ENCODE assay signal across 8 mouse cellular contexts in genomic region chr1:37477928-37478327, GRCm38 (mm10). TPM values are rescaled to one million over a fixed set of nuclear protein-coding genes. Genes with fewer than 3 reads are reported as not detected.
DNase-seq lines count a peak whose midpoint lies in the region; ATAC-seq and TF ChIP-seq lines count a peak whose summit lies in the region.
"Had no signal": no experiment of that assay in that cellular context is flagged by ENCODE, and none has a peak within 500 bp of the region (broad histone marks: within the 10 kb centered on the region; RNA-seq: fewer than 3 reads in every experiment).

No protein-coding gene starts in this region.

- intact Hi-C loops in gastrocnemius, postnatal 14 days (cut with DNase I; ENCODE audit: low total_unique reads) = loop anchor here (10.0 kb wide), 1 partner anchor 157 kb away; no protein-coding TSS in a partner anchor

- TF ChIP-seq CTCF in hindbrain, postnatal 0 days (IDR thresholded peaks at IDR 0.05; ENCODE audit: low read depth) = no peak
- no peak for TF ChIP-seq CTCF in heart, postnatal 0 days (IDR thresholded peaks at IDR 0.05; ENCODE audit: low read depth)
- no peak for TF ChIP-seq CTCF in small intestine, adult 2 months (IDR thresholded peaks at IDR 0.05; ENCODE audit: extremely low read depth, insufficient read length, insufficient replicate concordance, low read depth, low read length)

- H3K27me3 ChIP-seq in hindbrain, postnatal 0 days (ENCODE audit: insufficient read depth, low read length) = no peaks in the 10 kb centered on the region
- H3K27me3 ChIP-seq in hindbrain, embryonic 16.5 days (replicated peaks; ENCODE audit: control insufficient read depth, insufficient read depth, low read length) = no peaks in the 10 kb centered on the region
- no peaks in the 10 kb centered on the region for H3K27me3 ChIP-seq in heart, postnatal 0 days (ENCODE audit: control insufficient read depth, insufficient read depth, low read length)
- H3K27me3 ChIP-seq in small intestine, adult 2 months (ENCODE audit: control insufficient read depth, insufficient read depth, low read length) = no peaks in the 10 kb centered on the region

- ATAC-seq in hindbrain, postnatal 0 days = no peak
- no peak for ATAC-seq in hindbrain, embryonic 16.5 days
- ATAC-seq in heart, postnatal 0 days (ENCODE audit: insufficient read depth, low read depth) = no peak

- H3K4me3 ChIP-seq in hindbrain, postnatal 0 days (ENCODE audit: low read length) = no peak overlapping the region
- H3K4me3 ChIP-seq in hindbrain, embryonic 16.5 days (ENCODE audit: low read length) = no peak overlapping the region
- H3K4me3 ChIP-seq in heart, postnatal 0 days (ENCODE audit: low read depth, low read length) = peak overlapping the region; percentile 26
- H3K4me3 ChIP-seq in small intestine, adult 2 months (ENCODE audit: low read depth, low read length) = peak overlapping the region; percentile 23; the same call in 1 of the 2 replicates
- H3K4me3 ChIP-seq: myocyte had no signal

- no peaks in the 10 kb centered on the region for H3K36me3 ChIP-seq in hindbrain, postnatal 0 days (ENCODE audit: insufficient read depth, low read length)
- no peaks in the 10 kb centered on the region for H3K36me3 ChIP-seq in hindbrain, embryonic 16.5 days (ENCODE audit: control insufficient read depth, insufficient read depth, low read length)
- no peaks in the 10 kb centered on the region for H3K36me3 ChIP-seq in heart, postnatal 0 days (replicated peaks; ENCODE audit: control insufficient read depth, insufficient read depth, low read length)
- peaks cover 49% of the 10 kb centered on the region for H3K36me3 ChIP-seq in small intestine, adult 2 months (ENCODE audit: control insufficient read depth, insufficient read depth, low read length)

- H3K27ac ChIP-seq in hindbrain, postnatal 0 days = 0 out of 2 replicates have a peak overlapping the region, but pooled peaks have one; percentile 11
- no peak overlapping the region for H3K27ac ChIP-seq in hindbrain, embryonic 16.5 days (ENCODE audit: low read depth, low read length)
- H3K27ac ChIP-seq in heart, postnatal 0 days (ENCODE audit: low read depth) = peak overlapping the region; percentile 51
- peak overlapping the region; percentile 67 for H3K27ac ChIP-seq in small intestine, adult 2 months (ENCODE audit: insufficient read depth, low read depth, low read length)

- WGBS in hindbrain, postnatal 0 days = 49% methylated on average over 5 of the region's 5 CpGs
- 64% methylated on average over 5 of the region's 5 CpGs for WGBS in hindbrain, embryonic 16.5 days
- WGBS in heart, postnatal 0 days = 25% methylated on average over 5 of the region's 5 CpGs
- 56% methylated on average over 5 of the region's 5 CpGs for WGBS in small intestine, adult 2 months

- no peaks in the 10 kb centered on the region for H3K9me3 ChIP-seq in hindbrain, postnatal 0 days (ENCODE audit: low read length)
- H3K9me3 ChIP-seq in hindbrain, embryonic 16.5 days (ENCODE audit: control insufficient read depth, low read length) = no peaks in the 10 kb centered on the region
- H3K9me3 ChIP-seq in heart, postnatal 0 days (replicated peaks; ENCODE audit: control insufficient read depth, low read length) = no peaks in the 10 kb centered on the region

- H3K4me2 ChIP-seq in hindbrain, postnatal 0 days (ENCODE audit: low read depth, low read length) = peak overlapping the region; percentile 22; the same call in 1 of the 2 replicates
- H3K4me2 ChIP-seq in hindbrain, embryonic 16.5 days (ENCODE audit: low read length) = no peak overlapping the region; the same call in 1 of the 2 replicates
- peak overlapping the region; percentile 56 for H3K4me2 ChIP-seq in heart, postnatal 0 days (ENCODE audit: low read depth, low read length)

- H3K4me1 ChIP-seq in hindbrain, postnatal 0 days (ENCODE audit: insufficient read depth, low read length) = no peaks in the 10 kb centered on the region; the same call in 1 of the 2 replicates
- no peaks in the 10 kb centered on the region; the same call in 1 of the 2 replicates for H3K4me1 ChIP-seq in hindbrain, embryonic 16.5 days (ENCODE audit: control insufficient read depth, insufficient read depth, low read depth, low read length)
- peaks cover 8% of the 10 kb centered on the region; the same call in 1 of the 2 replicates for H3K4me1 ChIP-seq in heart, postnatal 0 days (ENCODE audit: control insufficient read depth, insufficient read depth)
- peaks cover 7% of the 10 kb centered on the region for H3K4me1 ChIP-seq in small intestine, adult 2 months (ENCODE audit: control insufficient read depth, insufficient read depth, insufficient read length, low read length)

- DNase-seq in hindbrain, postnatal 0 days (ENCODE audit: low spot score) = no peak
- peak; percentile 63 for DNase-seq in T-cell, adult 2 months (ENCODE audit: low spot score)
- DNase-seq in heart, postnatal 0 days (ENCODE audit: low spot score) = no peak
- no peak for DNase-seq in layer of hippocampus, adult 9-10 months (ENCODE audit: low spot score)
- DNase-seq in gastrocnemius, postnatal 14 days = no peak

- no peak overlapping the region for H3K9ac ChIP-seq in hindbrain, postnatal 0 days (replicated peaks; ENCODE audit: low read length)
- H3K9ac ChIP-seq in hindbrain, embryonic 16.5 days (ENCODE audit: low read depth, low read length) = no peak overlapping the region
- H3K9ac ChIP-seq in heart, postnatal 0 days (replicated peaks; ENCODE audit: low read depth, low read length) = peak overlapping the region; percentile 54

- TF ChIP-seq EP300 in heart, postnatal 0 days (IDR thresholded peaks at IDR 0.05; ENCODE audit: low read depth) = no peak

- TF ChIP-seq POLR2A in small intestine, adult 2 months (IDR thresholded peaks at IDR 0.05; ENCODE audit: low read depth, low read length) = no peak

RNA-seq across cellular contexts. Expression of gene Unc50, which starts 48.0 kb away (rescaled TPM):
- 63.4 and 70.8 TPM in 2 replicates for total RNA-seq in hindbrain, postnatal 0 days (2014; rRNA removed)
- 135 and 138 TPM in 2 replicates for polyA plus RNA-seq in hindbrain, postnatal 0 days (2015; fragmentation: Nextera tagmentation; extraction: Ambion mirVana)
- polyA plus RNA-seq in hindbrain, embryonic 16.5 days (2015; fragmentation: Nextera tagmentation; extraction: Ambion mirVana) = 122 and 127 TPM in 2 replicates
- 57.6 and 83.8 TPM in 2 replicates for total RNA-seq in heart, postnatal 0 days (2014; rRNA removed; ENCODE audit: low replicate concordance)
- 78.7 and 83.3 TPM in 2 replicates for polyA plus RNA-seq in heart, postnatal 0 days (2015; fragmentation: Nextera tagmentation; extraction: Ambion mirVana)
- 15.6 and 36.6 TPM in 2 replicates for polyA plus RNA-seq in small intestine, adult 2 months (2012; rRNA removed)
- total RNA-seq in gastrocnemius, postnatal 14 days (2021) = 10 to 100 TPM; 19.7 to 20.2 TPM

RNA-seq across cellular contexts. Expression of gene Coa5, which starts 48.0 kb away (rescaled TPM):
- total RNA-seq in hindbrain, postnatal 0 days (2014; rRNA removed) = 44.4 and 48.7 TPM in 2 replicates
- 40.9 and 43.7 TPM in 2 replicates for polyA plus RNA-seq in hindbrain, postnatal 0 days (2015; fragmentation: Nextera tagmentation; extraction: Ambion mirVana)
- polyA plus RNA-seq in hindbrain, embryonic 16.5 days (2015; fragmentation: Nextera tagmentation; extraction: Ambion mirVana) = 60.4 and 66.2 TPM in 2 replicates
- total RNA-seq in heart, postnatal 0 days (2014; rRNA removed; ENCODE audit: low replicate concordance) = 48.9 and 65.0 TPM in 2 replicates
- 55.3 and 60.1 TPM in 2 replicates for polyA plus RNA-seq in heart, postnatal 0 days (2015; fragmentation: Nextera tagmentation; extraction: Ambion mirVana)
- polyA plus RNA-seq in small intestine, adult 2 months (2012; rRNA removed) = 18.6 and 30.0 TPM in 2 replicates
- total RNA-seq in gastrocnemius, postnatal 14 days (2021) = 100 to 1,000 TPM; 106 to 107 TPM

Comparison
In these comparisons a context has a peak if more than half of its experiments do, and no peak if none do; other contexts are left out.
1. H3K4me3 ChIP-seq: peak in heart, postnatal 0 days (single experiment) and small intestine, adult 2 months (single experiment); none in hindbrain, postnatal 0 days (single experiment) and hindbrain, embryonic 16.5 days (single experiment).